Comparison of ENCODE assay signal across 22 mouse cellular contexts in genomic region chr3:104521341-104521924, GRCm38 (mm10). TPM values are rescaled to one million over a fixed set of nuclear protein-coding genes. Genes with fewer than 3 reads are reported as not detected.
A peak's percentile ranks its signal among the peaks of the same experiment; 100 is the strongest.
DNase-seq lines count a peak whose midpoint lies in the region; ATAC-seq lines count a peak whose summit lies in the region.
"Had no signal": no experiment of that assay in that cellular context is flagged by ENCODE, and none has a peak within 500 bp of the region (broad histone marks: within the 10 kb centered on the region; RNA-seq: fewer than 3 reads in every experiment).

No protein-coding gene starts in this region.

- H3K27me3 ChIP-seq in hindbrain, embryonic 11.5 days (ENCODE audit: control insufficient read depth, insufficient read depth, low read length), result no peaks in the 10 kb centered on the region
- H3K27me3 ChIP-seq in hindbrain, embryonic 10.5 days (ENCODE audit: insufficient read depth, poor library complexity, severe bottlenecking), result no peaks in the 10 kb centered on the region
- no peaks in the 10 kb centered on the region for H3K27me3 ChIP-seq in neural tube, embryonic 14.5 days (ENCODE audit: control insufficient read depth, insufficient read depth, low read length)
- H3K27me3 ChIP-seq: forebrain, embryonic 13.5 days; hindbrain, embryonic 15.5 days; limb, embryonic 13.5 days; neural tube, embryonic 12.5 days; stomach, embryonic 15.5 days had no signal

- peak; percentile 40 for DNase-seq in adrenal gland, adult 2 months
- no peak for DNase-seq in adrenal gland, adult 18-20 months (ENCODE audit: low spot score in 2 of 2)
- DNase-seq in hindbrain, embryonic 11.5 days (ENCODE audit: low spot score), result peak; percentile 19
- no peak for DNase-seq in hindbrain, embryonic 10.5 days (ENCODE audit: low spot score)
- DNase-seq in neural tube, embryonic 10.5 days (ENCODE audit: extremely low spot score, low spot score), result no peak
- DNase-seq in right cerebral cortex, adult 18-20 months, result no peak
- DNase-seq: cerebellum, adult 8-10 months; gastrocnemius, postnatal 14 days; kidney, postnatal 14 days; layer of hippocampus, postnatal 36 days had no signal

- peak; percentile 43; the same call in 1 of the 2 replicates for ATAC-seq in hindbrain, embryonic 11.5 days (ENCODE audit: low FRiP score)
- 0 out of 2 replicates have a peak, but pooled peaks have one; percentile 11 for ATAC-seq in neural tube, embryonic 14.5 days (ENCODE audit: low read depth)
- ATAC-seq: CD4-positive, CD25-positive, alpha-beta regulatory T cell, adult 4 months; forebrain, embryonic 13.5 days; intestine, postnatal 0 days had no signal

- H3K36me3 ChIP-seq in hindbrain, embryonic 11.5 days (ENCODE audit: control insufficient read depth, insufficient read depth, low read length), result no peaks in the 10 kb centered on the region
- H3K36me3 ChIP-seq in hindbrain, embryonic 10.5 days, result no peaks in the 10 kb centered on the region
- no peaks in the 10 kb centered on the region for H3K36me3 ChIP-seq in neural tube, embryonic 14.5 days (ENCODE audit: control insufficient read depth, insufficient read depth, low read length)
- H3K36me3 ChIP-seq: hindbrain, embryonic 15.5 days; limb, embryonic 13.5 days; neural tube, embryonic 12.5 days; stomach, embryonic 15.5 days had no signal

- no peak overlapping the region for H3K4me2 ChIP-seq in hindbrain, embryonic 11.5 days (replicated peaks; ENCODE audit: low read depth, low read length)
- no peak overlapping the region for H3K4me2 ChIP-seq in neural tube, embryonic 14.5 days (ENCODE audit: low read depth, low read length)
- H3K4me2 ChIP-seq: forebrain, embryonic 13.5 days; hindbrain, embryonic 15.5 days; limb, embryonic 13.5 days; midbrain, embryonic 11.5 days; neural tube, embryonic 12.5 days; stomach, embryonic 15.5 days had no signal

- H3K4me1 ChIP-seq in hindbrain, embryonic 11.5 days (replicated peaks; ENCODE audit: control insufficient read depth, insufficient read depth, low read length), result no peaks in the 10 kb centered on the region
- 0 out of 2 replicates have a peak, but pooled peaks cover 6% of the 10 kb centered on the region for H3K4me1 ChIP-seq in hindbrain, embryonic 10.5 days (replicated peaks)
- H3K4me1 ChIP-seq in neural tube, embryonic 14.5 days (ENCODE audit: control insufficient read depth, insufficient read depth, low read length), result no peaks in the 10 kb centered on the region
- H3K4me1 ChIP-seq: forebrain, embryonic 13.5 days; hindbrain, embryonic 15.5 days; limb, embryonic 13.5 days; neural tube, embryonic 12.5 days had no signal

- no peak overlapping the region for H3K9ac ChIP-seq in hindbrain, embryonic 11.5 days (ENCODE audit: low read depth, low read length)
- H3K9ac ChIP-seq in neural tube, embryonic 14.5 days (replicated peaks; ENCODE audit: low read depth, low read length), result no peak overlapping the region
- H3K9ac ChIP-seq: forebrain, embryonic 13.5 days; hindbrain, embryonic 15.5 days; limb, embryonic 13.5 days; liver, embryonic 14.5 days; neural tube, embryonic 12.5 days; stomach, embryonic 15.5 days had no signal

- H3K9me3 ChIP-seq in hindbrain, embryonic 11.5 days (ENCODE audit: control insufficient read depth, low read length), result no peaks in the 10 kb centered on the region
- no peaks in the 10 kb centered on the region for H3K9me3 ChIP-seq in hindbrain, embryonic 10.5 days
- H3K9me3 ChIP-seq in neural tube, embryonic 14.5 days (ENCODE audit: control insufficient read depth, low read length), result no peaks in the 10 kb centered on the region
- H3K9me3 ChIP-seq: forebrain, embryonic 13.5 days; hindbrain, embryonic 15.5 days; limb, embryonic 13.5 days; neural tube, embryonic 12.5 days; stomach, embryonic 15.5 days had no signal

- H3K27ac ChIP-seq in hindbrain, embryonic 11.5 days (ENCODE audit: low read depth, low read length), result no peak overlapping the region
- H3K27ac ChIP-seq in hindbrain, embryonic 10.5 days, result no peak overlapping the region
- H3K27ac ChIP-seq in neural tube, embryonic 14.5 days (ENCODE audit: low read depth, low read length), result no peak overlapping the region
- H3K27ac ChIP-seq: forebrain, embryonic 13.5 days; hindbrain, embryonic 15.5 days; layer of hippocampus, adult 2 months; limb, embryonic 13.5 days; liver, embryonic 14.5 days; macrophage; neural tube, embryonic 12.5 days; stomach, embryonic 15.5 days had no signal

- no peak overlapping the region for H3K4me3 ChIP-seq in hindbrain, embryonic 11.5 days (ENCODE audit: low read depth, low read length)
- no peak overlapping the region for H3K4me3 ChIP-seq in hindbrain, embryonic 10.5 days
- H3K4me3 ChIP-seq in neural tube, embryonic 14.5 days (ENCODE audit: low read depth, low read length), result no peak overlapping the region
- H3K4me3 ChIP-seq: forebrain, embryonic 13.5 days; hindbrain, embryonic 15.5 days; layer of hippocampus, adult 2 months; limb, embryonic 13.5 days; neural tube, embryonic 12.5 days; stomach, embryonic 15.5 days had no signal

- WGBS in hindbrain, embryonic 11.5 days, result 58% methylated on average over 3 of the region's 3 CpGs
- 64% methylated on average over 3 of the region's 3 CpGs for WGBS in hindbrain, embryonic 10.5 days
- WGBS in neural tube, embryonic 14.5 days, result 38% methylated on average over 3 of the region's 3 CpGs

RNA-seq across cellular contexts. Expression of gene Lrig2, which starts 9.7 kb away (rescaled TPM):
- 10 to 100 TPM; 10.1 to 17.0 TPM for total RNA-seq in adrenal gland, adult 2 months (2021)
- 6.0 and 6.2 TPM in 2 replicates for polyA plus RNA-seq in adrenal gland, adult 2 months (2012; rRNA removed)
- 10 to 100 TPM; 11.7 to 14.5 TPM for total RNA-seq in adrenal gland, adult 18-20 months (2021)
- polyA plus RNA-seq in hindbrain, embryonic 11.5 days (2014; fragmentation: Nextera tagmentation; extraction: Ambion mirVana), result 24.8 and 28.3 TPM in 2 replicates
- 16.7 and 20.4 TPM in 2 replicates for polyA plus RNA-seq in hindbrain, embryonic 10.5 days (2016; fragmentation: Nextera tagmentation; extraction: Ambion mirVana)
- polyA plus RNA-seq in neural tube, embryonic 14.5 days (2014; fragmentation: Nextera tagmentation; extraction: Ambion mirVana), result 33.8 and 46.3 TPM in 2 replicates

Comparison
In these comparisons a context has a peak if more than half of its experiments do, and no peak if none do; other contexts are left out.
1. DNase-seq: peak in adrenal gland, adult 2 months (single experiment) and hindbrain, embryonic 11.5 days (single experiment); none in adrenal gland, adult 18-20 months (0 of 2), hindbrain, embryonic 10.5 days (single experiment), neural tube, embryonic 10.5 days (single experiment) and right cerebral cortex, adult 18-20 months (single experiment).